Mouse (Mus musculus): Measurements from ENCODE around the gene Polr3g.
"Not testable (repeated sequence)": the region's sequence is repeated elsewhere in the genome, so short reads cannot be mapped to it uniquely, and the experiment has no call there.

The Polr3g gene

DNA sequence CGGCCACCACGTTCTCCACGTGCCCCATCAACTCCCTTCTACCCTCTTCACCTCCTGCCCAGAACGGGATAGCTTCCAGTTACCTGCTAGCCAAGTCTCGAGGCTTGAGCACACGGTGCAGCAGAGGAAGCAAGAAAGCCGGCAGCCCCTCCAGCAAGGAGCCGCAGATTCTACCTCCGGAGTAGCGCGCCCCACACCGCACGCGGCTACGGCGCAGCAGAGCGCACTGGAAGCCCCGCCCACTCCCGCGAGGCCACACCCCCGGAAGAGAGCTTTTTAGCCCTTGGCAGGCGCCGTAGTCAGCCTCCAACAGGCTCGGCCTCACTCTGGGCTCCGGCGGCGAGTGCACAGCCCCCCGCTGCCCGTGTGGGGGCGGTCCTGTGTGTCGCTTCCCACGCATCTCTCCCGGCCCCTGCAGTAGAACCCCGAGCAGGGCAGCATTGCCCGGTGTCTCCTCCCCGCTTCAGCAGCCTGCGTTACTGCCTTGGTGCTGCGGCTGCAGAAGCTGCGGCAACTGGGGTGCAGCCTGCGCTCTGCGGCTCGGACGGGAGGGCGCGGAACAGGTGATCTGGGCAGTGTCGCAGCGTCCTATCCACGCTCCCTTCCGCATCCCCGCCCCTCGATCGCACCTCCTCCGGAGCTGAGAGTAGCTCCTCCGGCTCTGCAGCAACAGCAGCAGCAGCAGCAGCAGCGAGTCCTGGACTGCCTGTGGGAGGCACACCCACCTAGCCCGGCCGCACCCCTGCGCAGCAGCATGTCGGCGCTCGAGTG, at the start of gene Polr3g, which contains the start of gene Mblac2:
Gene Polr3g, minus strand, starts transcription at position 239 of the 771 bp plus-strand sequence.
Gene Mblac2, plus strand, starts transcription at position 567 of the 771 bp plus-strand sequence.
- peak; percentile 96 for DNase-seq (ENCODE audit: low read depth)

DNA sequence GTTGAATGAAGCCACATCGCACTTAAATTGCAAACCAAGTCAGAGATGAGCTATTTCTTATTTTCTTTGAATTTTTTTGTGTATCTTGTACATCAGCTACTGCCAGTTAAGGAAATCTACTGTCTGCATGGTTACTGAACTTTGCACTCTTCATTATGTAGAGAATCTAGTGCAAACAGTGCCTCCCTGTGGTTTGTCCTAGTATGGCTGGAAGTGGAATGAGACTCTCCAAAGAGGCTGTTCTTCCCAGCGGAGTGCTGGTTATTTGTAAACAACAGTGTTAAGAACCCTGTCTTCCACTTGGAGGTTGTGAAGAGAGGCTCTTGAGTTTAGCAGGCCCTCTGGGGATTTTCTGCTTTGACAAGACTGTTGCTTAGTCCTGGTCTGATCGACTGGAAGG, 49.6 kb upstream of the Polr3g start:
- DNase-seq (ENCODE audit: low read depth) = peak; percentile 71

DNA sequence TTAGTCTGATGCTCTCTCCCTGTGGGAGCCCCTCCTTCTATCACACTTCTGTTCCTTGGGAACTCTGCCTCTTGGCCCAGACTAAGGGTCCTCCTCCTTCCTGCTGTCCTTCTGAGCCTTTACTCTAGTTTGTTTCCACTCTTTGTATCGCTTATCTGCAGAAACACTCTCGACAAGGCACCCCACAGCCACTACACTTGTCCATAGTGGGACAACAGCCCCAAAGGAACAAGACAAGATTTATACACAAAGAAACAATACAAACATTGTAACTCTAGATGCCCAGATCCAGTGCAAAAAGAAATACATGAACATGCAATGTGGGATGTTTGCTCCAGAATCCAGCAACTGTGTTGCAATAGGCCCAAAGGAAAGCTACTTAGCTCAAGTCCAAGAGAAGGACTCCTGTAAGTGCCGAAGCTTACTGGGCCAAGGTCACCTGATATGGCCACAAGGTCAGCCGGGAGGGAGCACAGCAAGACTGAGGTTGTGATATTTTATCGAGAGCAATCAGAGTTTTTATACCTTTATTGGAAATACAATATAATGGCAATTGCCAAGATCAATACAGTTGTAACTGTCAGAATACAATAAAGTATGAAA, 46.3 kb upstream of the Polr3g start:
- no peak for DNase-seq (ENCODE audit: low read depth)

DNA sequence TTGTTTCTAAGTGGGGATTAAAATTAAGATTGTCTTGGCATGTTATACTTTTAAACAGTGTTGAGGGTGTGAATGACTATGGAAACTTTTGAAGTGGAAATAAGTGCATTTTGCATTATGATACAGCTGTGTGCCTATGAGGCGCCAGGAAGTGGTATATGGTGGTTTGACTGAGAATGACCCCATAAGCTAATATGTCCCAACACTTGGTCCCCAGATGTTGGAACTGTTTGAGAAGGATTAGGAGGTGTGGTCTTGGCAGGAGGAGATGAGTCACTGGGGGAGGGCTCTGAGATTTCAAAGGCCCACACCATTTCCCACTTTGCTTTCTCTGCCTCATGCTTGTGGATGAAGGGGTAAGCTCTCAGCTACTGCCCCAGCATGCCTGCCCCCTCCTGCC, 44.5 kb upstream of the Polr3g start:
- DNase-seq (ENCODE audit: low read depth) = peak; percentile 52

DNA sequence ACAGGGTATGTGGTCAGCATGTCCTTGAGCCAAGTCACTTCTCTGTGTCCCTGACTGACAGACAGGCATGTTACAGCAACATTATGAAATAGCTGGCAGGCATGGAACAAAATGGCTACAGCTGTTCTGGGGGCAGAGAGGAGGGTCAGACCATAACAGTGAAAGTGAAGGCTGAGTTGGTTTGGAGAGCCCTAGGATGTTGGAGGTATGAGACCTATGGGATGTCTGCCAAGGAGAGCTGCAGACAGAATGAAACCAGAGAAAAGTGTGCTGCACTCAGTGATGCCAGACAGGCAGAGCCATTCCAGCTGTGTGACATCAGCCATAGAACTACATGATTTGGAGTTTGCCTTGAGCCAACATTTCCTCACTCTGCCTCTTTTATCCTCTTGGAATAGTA, 44.1 kb upstream of the Polr3g start:
- peak; percentile 11 for DNase-seq (ENCODE audit: low read depth)

DNA sequence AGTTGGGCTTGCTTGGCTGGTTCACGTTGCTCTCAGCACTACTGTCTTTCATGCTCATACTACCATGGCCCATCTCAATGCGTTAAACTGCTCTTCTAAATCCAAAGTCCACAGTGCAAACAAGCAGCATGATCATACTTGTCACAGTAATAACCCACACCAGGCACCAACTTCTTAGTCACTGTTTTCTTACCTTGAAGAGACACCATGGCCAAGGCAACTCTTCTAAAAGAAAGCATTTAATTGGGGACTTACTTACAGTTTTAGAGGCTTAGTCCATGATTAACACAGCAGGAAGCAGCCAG, 33.2 kb upstream of the Polr3g start:
- no peak for DNase-seq (ENCODE audit: low read depth)

DNA sequence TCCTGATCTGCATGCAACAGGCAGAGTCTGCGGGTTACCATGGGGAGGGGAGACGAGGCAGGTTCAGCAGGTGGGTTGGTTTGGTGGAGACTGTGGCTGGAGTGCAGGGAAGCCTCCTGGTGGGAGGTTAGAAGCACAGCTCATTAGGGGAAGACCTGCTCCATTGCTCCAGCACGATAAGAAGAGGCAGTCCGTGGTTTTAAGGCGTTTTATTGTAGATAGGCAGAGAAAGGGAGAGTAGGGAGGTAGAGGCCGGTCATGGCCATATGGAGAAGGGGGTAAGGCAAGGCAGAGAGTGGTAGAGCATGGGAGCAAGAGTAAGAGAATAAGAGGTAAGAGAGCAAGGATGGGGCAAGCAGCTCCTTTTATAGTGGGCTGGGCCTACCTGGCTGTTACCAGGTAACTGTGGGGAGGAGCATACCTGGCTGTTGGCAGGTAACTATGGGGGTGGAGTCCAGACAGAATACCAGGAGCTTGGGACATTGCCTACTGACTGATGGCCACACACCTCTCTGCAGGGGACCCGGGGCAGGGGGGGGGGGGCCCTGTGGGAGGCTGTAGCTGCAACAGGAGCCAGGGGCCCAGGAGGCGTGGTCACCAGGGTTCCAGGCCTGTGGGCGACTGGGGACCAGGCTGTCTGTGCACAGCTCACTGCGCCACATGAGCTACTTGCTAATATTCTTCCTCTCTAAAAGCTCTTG, 32.7 kb upstream of the Polr3g start:
- DNase-seq (ENCODE audit: low read depth) = no peak

DNA sequence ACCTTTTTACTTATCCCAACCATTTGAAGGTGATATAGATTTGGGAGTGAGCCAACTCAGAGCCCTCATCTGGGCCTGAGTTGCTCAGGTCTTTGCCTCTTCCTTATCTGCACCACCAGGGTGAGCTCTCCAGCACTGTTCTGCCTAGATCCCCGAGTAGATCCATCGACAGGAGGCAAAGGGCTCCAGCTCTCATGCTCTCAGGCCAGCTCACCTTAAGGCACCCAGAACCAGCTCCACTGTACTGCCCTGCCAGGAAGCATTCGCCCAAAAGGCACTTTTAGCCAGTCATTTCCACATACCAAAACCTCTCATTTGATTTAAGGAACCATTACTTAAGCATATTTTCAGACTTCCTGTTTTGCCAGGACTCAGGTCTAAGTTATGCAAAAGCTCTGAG, 30.1 kb upstream of the Polr3g start:
- peak; percentile 37 for DNase-seq (ENCODE audit: low read depth)

DNA sequence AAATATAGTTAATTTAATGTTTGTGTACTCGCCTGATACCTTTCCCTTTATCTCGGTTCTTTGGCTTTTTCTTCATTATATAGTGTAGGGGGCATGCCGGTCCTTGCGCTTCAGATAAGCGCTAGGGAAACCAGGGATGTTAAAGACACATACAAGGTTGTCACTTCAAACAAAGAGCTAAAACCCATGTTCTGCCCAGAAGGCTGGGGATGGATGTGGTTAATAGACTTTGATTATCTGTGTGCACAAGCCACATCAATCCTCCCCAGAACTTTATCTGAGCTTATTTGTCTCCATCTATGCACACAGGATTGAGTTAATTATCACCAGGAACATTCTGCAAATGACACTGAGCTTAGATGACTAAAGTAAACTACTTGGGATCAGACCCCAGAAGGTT, 25.8 kb upstream of the Polr3g start:
- DNase-seq (ENCODE audit: low read depth) = no peak

DNA sequence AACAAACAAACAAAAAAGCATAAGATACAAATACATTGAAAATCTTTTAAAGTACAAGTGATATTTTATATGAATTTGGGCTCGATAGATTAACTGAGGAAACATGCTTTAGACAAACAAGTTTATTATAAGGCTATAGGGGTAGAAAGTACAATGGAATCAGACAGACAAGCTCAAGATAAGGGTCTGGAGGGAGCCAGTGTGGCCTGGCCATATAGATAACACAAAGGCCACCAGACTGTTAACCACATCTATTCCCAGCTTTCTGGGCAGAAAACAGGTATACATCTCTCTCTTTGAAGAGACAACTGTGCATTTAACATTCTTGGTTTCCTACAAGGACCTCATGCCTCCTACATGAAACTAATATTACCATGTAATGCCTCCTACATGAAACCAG, 19.5 kb upstream of the Polr3g start:
- DNase-seq (ENCODE audit: low read depth) = no peak

DNA sequence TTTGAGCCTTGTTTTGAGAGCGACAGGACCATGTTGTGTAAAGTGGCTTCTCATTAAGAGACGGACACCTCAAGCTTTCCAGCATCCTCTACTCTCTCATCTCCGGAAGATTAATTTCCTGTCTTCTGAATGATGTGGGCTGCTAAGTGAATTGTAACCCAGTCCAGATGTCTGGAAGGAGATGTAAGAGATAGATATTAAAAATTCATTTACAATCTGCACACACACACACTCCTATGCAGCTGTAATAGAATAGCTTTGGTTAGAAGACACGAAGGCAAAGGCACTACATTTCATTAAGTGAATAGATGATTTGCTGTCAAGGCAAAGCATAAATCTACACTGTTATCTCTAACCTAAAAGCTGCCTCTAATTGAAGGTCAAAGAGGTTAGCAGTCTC, 18.3 kb upstream of the Polr3g start:
- no peak for DNase-seq (ENCODE audit: low read depth)

DNA sequence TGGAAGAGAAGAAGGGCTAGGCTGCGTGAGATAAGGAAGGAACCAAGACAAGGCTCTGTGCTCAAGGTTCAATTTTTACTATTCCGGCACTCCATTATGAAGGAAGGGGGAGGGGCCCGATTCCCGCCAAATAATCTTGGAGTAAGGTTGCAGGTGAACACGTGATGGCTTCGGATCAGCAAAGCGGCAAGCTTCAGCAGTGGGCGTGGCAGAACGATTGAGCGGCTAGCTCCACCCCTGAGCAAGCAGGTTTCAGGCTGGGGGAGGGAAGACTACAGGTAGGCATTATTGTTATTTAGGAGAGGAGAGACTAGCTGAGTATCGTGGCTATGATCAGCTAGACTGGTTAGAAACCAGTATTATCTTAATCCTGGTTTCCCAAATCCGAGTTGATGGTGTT, 17.3 kb upstream of the Polr3g start:
- not testable (repeated sequence) for DNase-seq (ENCODE audit: low read depth)

DNA sequence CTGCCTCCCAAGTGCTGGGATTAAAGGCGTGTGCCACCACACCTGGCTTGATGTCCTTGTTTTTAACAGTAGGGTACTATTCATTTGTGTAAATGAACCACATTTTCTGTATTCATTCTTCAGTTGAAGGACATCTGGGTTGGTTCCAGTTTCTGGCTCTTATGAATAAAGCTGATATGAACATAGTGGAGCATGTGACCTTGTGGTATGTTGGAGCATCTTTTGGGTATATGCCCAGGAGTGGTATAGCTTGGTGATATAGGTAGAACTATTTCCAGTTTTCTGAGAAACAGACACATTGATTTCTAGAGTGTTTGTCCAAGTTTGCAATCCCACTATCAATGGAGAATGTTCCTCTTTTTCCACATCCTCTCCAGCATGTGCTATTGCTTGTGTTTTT, 3.1 kb upstream of the Polr3g start:
- DNase-seq (ENCODE audit: low read depth) = no peak

DNA sequence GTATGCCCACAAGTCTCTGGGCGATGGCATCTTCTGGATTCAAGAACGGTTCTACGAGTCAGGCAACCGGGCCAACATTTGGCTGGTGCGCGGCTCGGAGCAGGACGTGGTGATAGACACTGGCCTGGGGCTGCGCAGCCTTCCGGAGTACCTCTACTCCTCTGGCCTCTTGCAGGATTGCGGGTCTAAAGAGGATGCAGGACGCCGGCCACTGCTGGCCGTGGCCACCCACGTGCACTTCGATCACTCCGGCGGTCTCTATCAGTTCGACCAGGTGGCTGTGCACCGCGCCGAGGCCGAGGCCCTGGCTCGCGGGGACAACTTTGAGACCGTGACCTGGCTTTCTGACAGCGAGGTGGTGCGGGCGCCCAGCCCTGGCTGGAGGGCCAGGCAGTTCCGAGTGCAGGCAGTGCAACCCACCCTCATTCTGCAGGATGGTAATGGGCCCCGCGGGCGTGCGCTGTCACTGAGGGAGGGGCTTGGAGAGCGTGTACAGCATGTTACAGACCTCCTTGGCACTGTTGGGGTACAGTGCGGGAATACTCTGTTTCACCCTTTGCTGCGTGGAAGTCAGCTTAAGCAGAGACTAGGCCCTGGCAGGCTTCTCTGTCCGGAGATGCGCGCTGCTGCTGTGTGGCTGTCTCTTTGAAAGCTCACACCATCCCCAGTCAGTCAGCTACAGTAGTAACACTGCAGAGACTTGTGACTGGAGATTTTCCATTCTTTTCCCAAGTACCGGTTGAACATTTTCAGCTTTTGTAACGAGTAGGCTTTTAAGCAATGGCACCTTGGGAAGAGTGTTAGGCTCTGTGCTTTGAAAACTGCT, 946 bp upstream of the Polr3g start:
- peak; percentile 32 for DNase-seq (ENCODE audit: low read depth)

DNA sequence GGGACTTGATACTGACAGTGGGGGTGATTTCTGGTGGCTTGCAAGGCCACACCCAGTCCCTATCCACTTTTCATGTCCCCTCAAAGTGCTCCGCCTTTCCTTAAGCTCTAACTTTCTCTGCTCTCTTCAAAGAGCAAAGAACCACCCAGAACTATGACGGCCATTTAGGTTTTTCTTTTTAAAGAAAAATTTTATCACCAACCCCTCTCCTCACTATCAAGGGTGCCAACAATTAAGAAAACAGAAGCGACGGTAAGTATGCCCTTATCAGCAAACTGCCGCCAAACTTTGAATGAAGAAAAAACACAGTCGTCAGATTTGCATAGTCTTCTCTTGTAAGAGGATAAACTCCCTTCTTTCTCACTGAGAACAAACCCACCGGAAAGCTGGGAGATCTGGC, 547 bp downstream of the Polr3g start:
- peak; percentile 79 for DNase-seq (ENCODE audit: low read depth)

DNA sequence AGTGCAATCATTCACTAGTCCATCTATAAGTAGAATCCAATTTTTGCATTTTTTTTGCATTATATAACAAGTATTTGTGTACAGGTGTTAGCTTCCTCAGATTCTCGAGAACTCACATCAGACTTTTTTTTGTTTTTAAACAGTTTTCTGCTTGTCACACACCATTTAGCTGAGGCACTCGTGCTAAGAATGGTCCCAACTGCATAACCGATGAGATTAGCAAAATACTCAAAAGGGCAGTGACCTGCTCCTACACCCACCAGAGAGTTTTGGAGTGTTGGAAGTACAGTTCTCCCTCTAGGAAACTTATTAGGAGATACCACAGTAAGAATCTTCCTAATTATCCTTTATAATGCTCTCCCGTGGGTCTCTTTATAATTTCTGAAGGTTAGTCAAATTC, 1.0 kb downstream of the Polr3g start:
- peak; percentile 17 for DNase-seq (ENCODE audit: low read depth)

DNA sequence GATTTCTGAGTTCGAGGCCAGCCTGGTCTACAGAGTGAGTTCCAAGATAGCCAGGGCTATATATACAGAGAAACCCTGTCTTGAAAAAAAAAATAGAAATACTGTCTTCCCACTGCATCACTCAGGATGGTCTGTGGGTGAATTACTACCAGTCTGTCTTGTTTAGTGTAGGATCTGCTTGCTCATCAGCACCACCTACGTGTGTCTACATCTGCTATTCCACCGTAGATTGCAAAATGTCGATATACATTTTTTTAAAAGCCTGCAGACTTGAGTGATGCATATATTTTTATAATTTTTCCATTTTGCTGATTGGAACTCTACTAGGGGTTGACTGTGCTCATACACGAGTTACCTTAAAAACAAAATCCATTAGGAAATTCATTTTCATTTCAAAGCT, 4.5 kb downstream of the Polr3g start:
- no peak for DNase-seq (ENCODE audit: low read depth)

DNA sequence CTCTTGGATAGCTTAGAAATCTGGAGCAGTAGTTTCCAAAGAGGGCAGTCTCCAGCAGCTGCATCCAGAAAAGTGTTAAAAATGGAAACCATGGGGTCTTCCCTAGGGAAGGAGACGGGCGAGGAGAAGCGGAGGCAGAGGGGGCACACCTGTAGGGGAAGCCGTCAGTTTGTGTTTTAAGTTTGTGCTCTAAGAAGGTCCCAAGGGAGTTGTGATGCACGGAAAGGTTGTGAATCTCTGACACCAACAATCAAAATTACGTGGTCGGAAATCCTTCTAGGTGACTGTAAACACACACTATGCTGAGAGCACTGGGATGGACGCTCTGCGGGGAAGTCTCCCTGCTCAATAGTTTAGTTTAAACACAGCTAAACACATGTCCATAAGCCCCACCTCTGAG, 7.2 kb downstream of the Polr3g start:
- no peak for DNase-seq (ENCODE audit: low read depth)

DNA sequence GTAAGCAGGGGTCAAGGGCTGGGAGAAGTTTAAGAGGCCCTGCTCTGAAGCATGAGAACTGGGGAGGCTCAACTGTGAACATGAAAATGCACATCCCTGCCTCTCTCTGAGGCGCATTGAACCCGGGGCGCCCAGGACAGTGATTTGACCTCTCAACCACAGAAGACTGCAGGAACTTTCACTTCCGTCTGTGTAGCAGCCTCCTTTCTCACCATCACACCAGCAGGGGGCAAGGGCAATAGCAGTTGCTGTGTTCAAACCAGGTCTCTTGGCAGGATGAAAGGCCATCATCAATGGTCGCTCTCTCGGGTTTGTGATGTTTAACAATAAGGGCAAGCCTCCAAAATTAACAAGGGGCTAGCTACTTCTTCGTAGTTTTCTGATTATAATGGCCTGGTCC, 7.7 kb downstream of the Polr3g start:
- no peak for DNase-seq (ENCODE audit: low read depth)

DNA sequence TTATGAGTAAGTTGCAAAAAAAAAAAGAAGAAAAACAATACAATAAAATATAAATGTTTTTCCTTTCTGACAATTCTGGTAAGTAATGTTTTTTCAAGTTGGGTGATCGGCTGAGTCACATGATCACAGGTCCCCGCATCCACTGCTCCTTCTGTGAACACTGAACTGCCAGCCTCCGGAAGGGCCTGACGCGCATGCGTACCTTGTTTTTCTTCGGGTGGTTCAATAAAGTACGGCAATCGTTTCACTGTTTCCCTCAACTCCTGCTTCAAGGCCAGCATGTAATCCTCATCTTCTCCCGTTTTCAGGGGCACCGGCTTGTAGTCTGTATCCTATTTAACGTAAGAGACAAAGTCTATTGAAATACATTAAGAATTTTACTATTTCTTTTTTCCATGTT, 16.4 kb downstream of the Polr3g start:
- DNase-seq (ENCODE audit: low read depth) = no peak

DNA sequence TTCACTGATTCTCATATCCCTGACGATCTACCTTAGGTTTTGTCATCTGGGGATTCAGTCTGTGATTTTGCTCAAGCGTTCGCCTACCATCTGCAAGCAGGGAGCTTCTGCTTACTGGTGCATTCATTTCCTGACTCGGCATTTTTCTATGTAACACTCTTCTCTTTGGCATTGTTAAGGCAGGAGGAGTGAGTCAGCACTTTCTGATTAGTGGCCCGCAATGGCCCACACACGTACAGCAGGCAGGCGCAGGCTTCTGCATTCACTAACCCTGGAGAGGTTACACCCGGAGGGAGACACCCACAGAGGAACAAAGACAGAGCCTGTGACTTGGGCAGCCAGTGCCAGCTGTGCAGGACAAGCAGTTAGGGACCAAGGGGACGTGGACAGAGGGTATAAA, 19.2 kb downstream of the Polr3g start:
- DNase-seq (ENCODE audit: low read depth) = peak; percentile 69

DNA sequence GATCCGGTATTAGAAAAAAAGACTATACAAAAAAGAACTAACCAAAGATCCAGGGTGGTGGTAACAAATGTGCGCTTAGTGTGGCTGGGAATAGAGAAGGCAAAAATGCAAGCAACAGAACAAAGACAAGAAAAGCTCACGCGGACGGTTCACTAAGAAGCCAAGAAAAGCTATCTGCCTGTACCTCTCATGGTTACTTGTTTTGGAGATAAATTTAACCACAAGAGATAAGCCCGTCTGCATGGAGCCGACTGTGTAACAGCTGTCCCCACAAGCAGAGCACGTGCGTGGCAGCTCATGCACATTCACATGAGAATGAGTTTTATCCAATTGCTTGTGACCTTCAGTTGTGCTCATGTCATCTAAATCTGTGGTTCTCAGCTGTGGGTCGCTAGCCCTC, 20.3 kb downstream of the Polr3g start:
- DNase-seq (ENCODE audit: low read depth) = peak; percentile 86

DNA sequence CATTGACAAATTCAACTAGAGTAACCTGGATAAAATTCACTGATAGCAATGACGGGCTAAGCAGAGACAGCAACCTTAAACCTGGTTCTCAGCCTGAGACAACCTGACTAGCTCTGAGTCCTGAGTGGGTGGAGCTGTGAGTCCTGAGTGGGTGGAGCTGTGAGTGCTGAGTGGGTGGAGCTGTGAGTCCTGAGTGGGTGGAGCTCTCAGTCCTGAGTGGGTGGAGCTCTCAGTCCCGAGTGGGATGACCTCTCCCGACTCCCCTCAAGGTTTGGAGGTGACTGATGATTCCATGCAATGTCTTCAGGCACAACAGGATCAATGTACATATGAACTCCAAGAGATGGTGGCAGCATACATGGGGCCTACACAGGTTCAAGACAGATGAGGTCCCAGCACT, 21.2 kb downstream of the Polr3g start:
- no peak for DNase-seq (ENCODE audit: low read depth)

All from 416B (cell line).